Mouse (Mus musculus): ENCODE measurements around the gene Arhgef39. TPM values are rescaled to one million over a fixed set of nuclear protein-coding genes. Genes with fewer than 3 reads are reported as not detected.

Arhgef39 gene
- polyA plus RNA-seq, 1 experiment from 2014 or later = 32.7 TPM

- no peak overlapping the region; the same call in 1 of the 2 replicates for H3K27ac ChIP-seq (ENCODE audit: low read length)
These were observed 43.0 kb downstream of the Arhgef39 start for GRCm38 (mm10) chr4:43456470-43456869.

GRCm38 (mm10) chr4:43454041-43454836 lies 45.3 kb downstream of the Arhgef39 start, which contains the start of gene Cd72:
Gene Cd72 (minus strand): TSS chr4:43454628.
- peaks cover 33% of the 10 kb centered on the region for H3K27me3 ChIP-seq (ENCODE audit: control insufficient read depth, insufficient read depth, low read depth, low read length)
- ATAC-seq (ENCODE audit: low read depth) = no peak
- 15% methylated on average over 20 of the region's 20 CpGs for WGBS (ENCODE audit: insufficient replicate concordance)

More at GRCm38 (mm10) chr4:43456470-43456869, 43.0 kb downstream of the Arhgef39 start:
- Histone ChIP-seq H3K4me1 (ENCODE audit: control insufficient read depth, low read depth, low read length) (no peaks in the 10 kb centered on the region), H3K9me3 (replicated peaks; ENCODE audit: control insufficient read depth, low read length) (no peaks in the 10 kb centered on the region), H3K4me3 (ENCODE audit: low read depth, low read length) (no peak overlapping the region), H3K4me2 (ENCODE audit: low read depth, low read length) (no peak overlapping the region), H3K9ac (ENCODE audit: low read depth, low read length) (no peak overlapping the region), H3K27me3 (ENCODE audit: control insufficient read depth, insufficient read depth, low read depth, low read length) (peaks cover 33% of the 10 kb centered on the region), H3K36me3 (ENCODE audit: control insufficient read depth, insufficient read depth) (no peaks in the 10 kb centered on the region)
- 26% methylated on average over 4 of the region's 4 CpGs for WGBS (ENCODE audit: insufficient replicate concordance)
- ATAC-seq (ENCODE audit: low read depth) = no peak

GRCm38 (mm10) chr4:43453413-43453812 lies 46.1 kb downstream of the Arhgef39 start:
- no peak overlapping the region for H3K4me3 ChIP-seq (ENCODE audit: low read depth, low read length)
- H3K9ac ChIP-seq (ENCODE audit: low read depth, low read length) = no peak overlapping the region
- no peak overlapping the region for H3K27ac ChIP-seq (ENCODE audit: low read length)
- WGBS (ENCODE audit: insufficient replicate concordance) = 1% methylated on average over 18 of the region's 18 CpGs
- no peaks in the 10 kb centered on the region for H3K36me3 ChIP-seq (ENCODE audit: control insufficient read depth, insufficient read depth)
- ATAC-seq (ENCODE audit: low read depth) = no peak
- peaks cover 33% of the 10 kb centered on the region for H3K27me3 ChIP-seq (ENCODE audit: control insufficient read depth, insufficient read depth, low read depth, low read length)
- no peaks in the 10 kb centered on the region for H3K4me1 ChIP-seq (ENCODE audit: control insufficient read depth, low read depth, low read length)
- no peaks in the 10 kb centered on the region for H3K9me3 ChIP-seq (replicated peaks; ENCODE audit: control insufficient read depth, low read length)
- H3K4me2 ChIP-seq (ENCODE audit: low read depth, low read length) = no peak overlapping the region

More at GRCm38 (mm10) chr4:43454041-43454836, 45.3 kb downstream of the Arhgef39 start, which contains the start of gene Cd72:
- Histone ChIP-seq H3K9me3 (replicated peaks; ENCODE audit: control insufficient read depth, low read length) (no peaks in the 10 kb centered on the region), H3K4me3 (ENCODE audit: low read depth, low read length) (no peak within 1 kb of the TSS), H3K36me3 (ENCODE audit: control insufficient read depth, insufficient read depth) (no peaks in the 10 kb centered on the region), H3K27ac (ENCODE audit: low read length) (no peak within 1 kb of the TSS), H3K9ac (ENCODE audit: low read depth, low read length) (no peak within 1 kb of the TSS), H3K4me2 (ENCODE audit: low read depth, low read length) (no peak within 1 kb of the TSS), H3K4me1 (ENCODE audit: control insufficient read depth, low read depth, low read length) (no peaks in the 10 kb centered on the region)

- H3K27ac ChIP-seq (ENCODE audit: low read length) = no peak overlapping the region
- peaks cover 33% of the 10 kb centered on the region for H3K27me3 ChIP-seq (ENCODE audit: control insufficient read depth, insufficient read depth, low read depth, low read length)
These were observed 47.2 kb downstream of the Arhgef39 start for GRCm38 (mm10) chr4:43452315-43452714.

GRCm38 (mm10) chr4:43448554-43448953 lies 50.9 kb downstream of the Arhgef39 start:
- Histone ChIP-seq H3K9ac (ENCODE audit: low read depth, low read length) (no peak overlapping the region), H3K4me1 (ENCODE audit: control insufficient read depth, low read depth, low read length) (peaks cover under 1% of the 10 kb centered on the region; the same call in 1 of the 2 replicates), H3K4me2 (ENCODE audit: low read depth, low read length) (no peak overlapping the region), H3K36me3 (ENCODE audit: control insufficient read depth, insufficient read depth) (no peaks in the 10 kb centered on the region; the same call in 1 of the 2 replicates), H3K4me3 (ENCODE audit: low read depth, low read length) (no peak overlapping the region), H3K27me3 (ENCODE audit: control insufficient read depth, insufficient read depth, low read depth, low read length) (peaks cover 23% of the 10 kb centered on the region), H3K9me3 (replicated peaks; ENCODE audit: control insufficient read depth, low read length) (no peaks in the 10 kb centered on the region), H3K27ac (ENCODE audit: low read length) (no peak overlapping the region)
- WGBS (ENCODE audit: insufficient replicate concordance) = 66% methylated on average over 3 of the region's 3 CpGs
- ATAC-seq (ENCODE audit: low read depth) = no peak

More at GRCm38 (mm10) chr4:43452315-43452714, 47.2 kb downstream of the Arhgef39 start:
- Histone ChIP-seq H3K4me1 (ENCODE audit: control insufficient read depth, low read depth, low read length) (no peaks in the 10 kb centered on the region), H3K36me3 (ENCODE audit: control insufficient read depth, insufficient read depth) (no peaks in the 10 kb centered on the region), H3K9me3 (replicated peaks; ENCODE audit: control insufficient read depth, low read length) (no peaks in the 10 kb centered on the region), H3K4me2 (ENCODE audit: low read depth, low read length) (no peak overlapping the region), H3K4me3 (ENCODE audit: low read depth, low read length) (no peak overlapping the region), H3K9ac (ENCODE audit: low read depth, low read length) (no peak overlapping the region)
- 41% methylated on average over 11 of the region's 11 CpGs for WGBS (ENCODE audit: insufficient replicate concordance)
- ATAC-seq (ENCODE audit: low read depth) = no peak

GRCm38 (mm10) chr4:43447251-43447650 lies 52.2 kb downstream of the Arhgef39 start:
- Histone ChIP-seq H3K36me3 (ENCODE audit: control insufficient read depth, insufficient read depth) (no peaks in the 10 kb centered on the region; the same call in 1 of the 2 replicates), H3K9me3 (replicated peaks; ENCODE audit: control insufficient read depth, low read length) (no peaks in the 10 kb centered on the region), H3K4me3 (ENCODE audit: low read depth, low read length) (no peak overlapping the region), H3K27me3 (ENCODE audit: control insufficient read depth, insufficient read depth, low read depth, low read length) (peaks cover 22% of the 10 kb centered on the region), H3K4me1 (ENCODE audit: control insufficient read depth, low read depth, low read length) (peaks cover 12% of the 10 kb centered on the region), H3K9ac (ENCODE audit: low read depth, low read length) (no peak overlapping the region), H3K27ac (ENCODE audit: low read length) (no peak overlapping the region), H3K4me2 (ENCODE audit: low read depth, low read length) (no peak overlapping the region)
- WGBS (ENCODE audit: insufficient replicate concordance) = 81% methylated on average over 13 of the region's 13 CpGs
- ATAC-seq (ENCODE audit: low read depth) = no peak

Other genes starting within 250 kb of the Arhgef39 start
- 0.09 and 0.11 TPM in 2 replicates for gene Atp8b5, start 232.5 kb downstream of the Arhgef39 start, polyA plus RNA-seq (2015; fragmentation: Nextera tagmentation; extraction: Ambion mirVana)
- 2.0 and 2.9 TPM in 2 replicates for gene Rusc2, start 117.7 kb downstream of the Arhgef39 start, polyA plus RNA-seq (2015; fragmentation: Nextera tagmentation; extraction: Ambion mirVana)
- not detected in 2 replicates for gene Fam166b, start 70.6 kb downstream of the Arhgef39 start, polyA plus RNA-seq (2015; fragmentation: Nextera tagmentation; extraction: Ambion mirVana)
- gene Tesk1, start 57.8 kb downstream of the Arhgef39 start, polyA plus RNA-seq (2015; fragmentation: Nextera tagmentation; extraction: Ambion mirVana) = 0.15 TPM in 2 replicates
- gene Cd72, start 45.1 kb downstream of the Arhgef39 start, polyA plus RNA-seq (2015; fragmentation: Nextera tagmentation; extraction: Ambion mirVana) = 1.6 and 1.7 TPM in 2 replicates
- gene Sit1, start 16.0 kb downstream of the Arhgef39 start, polyA plus RNA-seq (2015; fragmentation: Nextera tagmentation; extraction: Ambion mirVana) = 0.21 and 0.27 TPM in 2 replicates
- 35.2 and 37.0 TPM in 2 replicates for gene Ccdc107, start 6.8 kb downstream of the Arhgef39 start, polyA plus RNA-seq (2015; fragmentation: Nextera tagmentation; extraction: Ambion mirVana)
- 1.3 and 1.7 TPM in 2 replicates for gene Car9, start 7.3 kb upstream of the Arhgef39 start, polyA plus RNA-seq (2015; fragmentation: Nextera tagmentation; extraction: Ambion mirVana)
- 30.0 and 48.9 TPM in 2 replicates for gene Tpm2, start 24.1 kb upstream of the Arhgef39 start, polyA plus RNA-seq (2015; fragmentation: Nextera tagmentation; extraction: Ambion mirVana)
- 23.6 and 26.1 TPM in 2 replicates for gene Creb3, start 62.6 kb upstream of the Arhgef39 start, polyA plus RNA-seq (2015; fragmentation: Nextera tagmentation; extraction: Ambion mirVana)
- 38.2 and 40.2 TPM in 2 replicates for gene Tln1, start 63.0 kb upstream of the Arhgef39 start, polyA plus RNA-seq (2015; fragmentation: Nextera tagmentation; extraction: Ambion mirVana)
- 15.6 and 16.7 TPM in 2 replicates for gene Rgp1, start 79.0 kb upstream of the Arhgef39 start, polyA plus RNA-seq (2015; fragmentation: Nextera tagmentation; extraction: Ambion mirVana)
- 17.7 and 18.7 TPM in 2 replicates for gene Gba2, start 79.2 kb upstream of the Arhgef39 start, polyA plus RNA-seq (2015; fragmentation: Nextera tagmentation; extraction: Ambion mirVana)
- 0.25 TPM in 1 of 2 replicates, not detected in the other for gene Msmp, start 84.8 kb upstream of the Arhgef39 start, polyA plus RNA-seq (2015; fragmentation: Nextera tagmentation; extraction: Ambion mirVana)
- gene Npr2, start 132.2 kb upstream of the Arhgef39 start, polyA plus RNA-seq (2015; fragmentation: Nextera tagmentation; extraction: Ambion mirVana) = 0.49 and 0.91 TPM in 2 replicates
- 0.08 and 0.20 TPM in 2 replicates for gene Spag8, start 153.9 kb upstream of the Arhgef39 start, polyA plus RNA-seq (2015; fragmentation: Nextera tagmentation; extraction: Ambion mirVana)
- 63.9 and 68.5 TPM in 2 replicates for gene Hint2, start 156.8 kb upstream of the Arhgef39 start, polyA plus RNA-seq (2015; fragmentation: Nextera tagmentation; extraction: Ambion mirVana)
- gene Tmem8b, start 169.3 kb upstream of the Arhgef39 start, polyA plus RNA-seq (2015; fragmentation: Nextera tagmentation; extraction: Ambion mirVana) = 0.22 and 0.23 TPM in 2 replicates
- 0.63 and 1.0 TPM in 2 replicates for gene Fam221b, start 169.4 kb upstream of the Arhgef39 start, polyA plus RNA-seq (2015; fragmentation: Nextera tagmentation; extraction: Ambion mirVana)
- gene Olfr70, start 201.1 kb upstream of the Arhgef39 start, polyA plus RNA-seq (2015; fragmentation: Nextera tagmentation; extraction: Ambion mirVana) = not detected in 2 replicates
- gene Olfr71, start 210.6 kb upstream of the Arhgef39 start, polyA plus RNA-seq (2015; fragmentation: Nextera tagmentation; extraction: Ambion mirVana) = not detected in 2 replicates
- 0.22 TPM in 1 of 2 replicates, not detected in the other for gene Hrct1, start 227.5 kb upstream of the Arhgef39 start, polyA plus RNA-seq (2015; fragmentation: Nextera tagmentation; extraction: Ambion mirVana)
- gene Spaar, start 230.3 kb upstream of the Arhgef39 start, polyA plus RNA-seq (2015; fragmentation: Nextera tagmentation; extraction: Ambion mirVana) = 0.02 and 0.04 TPM in 2 replicates

All from liver, embryonic 16.5 days (tissue).